Mouse (Mus musculus): Measurements from ENCODE around the gene Meiob.
A peak's percentile ranks its signal among the peaks of the same experiment; 100 is the strongest.

The Meiob gene

GRCm38 (mm10) chr17:24803952-24804951 lies at the start of gene Meiob:
Gene Meiob, plus strand, starts transcription at chr17:24804289.
- DNase-seq (ENCODE audit: low spot score) = peak; percentile 82

- DNase-seq (ENCODE audit: low spot score) = no peak
These were observed 46.7 kb upstream of the Meiob start for GRCm38 (mm10) chr17:24757394-24757793.

GRCm38 (mm10) chr17:24761121-24761520 lies 43.0 kb upstream of the Meiob start:
- DNase-seq (ENCODE audit: low spot score) = peak; percentile 71

- peak; percentile 74 for DNase-seq (ENCODE audit: low spot score)
These were observed 38.8 kb upstream of the Meiob start for GRCm38 (mm10) chr17:24765016-24765905.

GRCm38 (mm10) chr17:24766266-24766875 lies 37.7 kb upstream of the Meiob start:
- no peak for DNase-seq (ENCODE audit: low spot score)

- no peak for DNase-seq (ENCODE audit: low spot score)
These were observed 34.9 kb upstream of the Meiob start for GRCm38 (mm10) chr17:24769146-24769545.

- no peak for DNase-seq (ENCODE audit: low spot score)
These were observed 30.8 kb upstream of the Meiob start for GRCm38 (mm10) chr17:24773241-24773640.

- no peak for DNase-seq (ENCODE audit: low spot score)
These were observed 28.9 kb upstream of the Meiob start for GRCm38 (mm10) chr17:24775173-24775572.

- no peak for DNase-seq (ENCODE audit: low spot score)
These were observed 27.0 kb upstream of the Meiob start for GRCm38 (mm10) chr17:24777073-24777472.

GRCm38 (mm10) chr17:24780821-24781220 lies 23.3 kb upstream of the Meiob start:
- no peak for DNase-seq (ENCODE audit: low spot score)

- DNase-seq (ENCODE audit: low spot score) = no peak
These were observed 11.9 kb upstream of the Meiob start for GRCm38 (mm10) chr17:24792190-24792589.

GRCm38 (mm10) chr17:24794791-24795190 lies 9.3 kb upstream of the Meiob start:
- no peak for DNase-seq (ENCODE audit: low spot score)

GRCm38 (mm10) chr17:24796969-24797368 lies 7.1 kb upstream of the Meiob start:
- no peak for DNase-seq (ENCODE audit: low spot score)

- DNase-seq (ENCODE audit: low spot score) = no peak
These were observed 5.9 kb upstream of the Meiob start for GRCm38 (mm10) chr17:24798229-24798628.

GRCm38 (mm10) chr17:24799476-24799875 lies 4.6 kb upstream of the Meiob start:
- no peak for DNase-seq (ENCODE audit: low spot score)

- DNase-seq (ENCODE audit: low spot score) = no peak
These were observed 3.6 kb upstream of the Meiob start for GRCm38 (mm10) chr17:24800524-24800923.

- DNase-seq (ENCODE audit: low spot score) = no peak
These were observed 7.1 kb downstream of the Meiob start for GRCm38 (mm10) chr17:24811211-24811610.

GRCm38 (mm10) chr17:24812215-24812614 lies 8.1 kb downstream of the Meiob start:
- no peak for DNase-seq (ENCODE audit: low spot score)

- no peak for DNase-seq (ENCODE audit: low spot score)
These were observed 11.2 kb downstream of the Meiob start for GRCm38 (mm10) chr17:24815256-24815655.

GRCm38 (mm10) chr17:24817503-24817902 lies 13.4 kb downstream of the Meiob start:
- peak; percentile 45 for DNase-seq (ENCODE audit: low spot score)

- DNase-seq (ENCODE audit: low spot score) = peak; percentile 58
These were observed 14.1 kb downstream of the Meiob start for GRCm38 (mm10) chr17:24818172-24818571.

- no peak for DNase-seq (ENCODE audit: low spot score)
These were observed 15.4 kb downstream of the Meiob start for GRCm38 (mm10) chr17:24819469-24819868.
